Mouse (Mus musculus): ENCODE measurements around the gene Gm45062. TPM values are rescaled to one million over a fixed set of nuclear protein-coding genes. Genes with fewer than 3 reads are reported as not detected.

Gm45062 gene
- polyA plus RNA-seq, 1 experiment = not detected

DNA sequence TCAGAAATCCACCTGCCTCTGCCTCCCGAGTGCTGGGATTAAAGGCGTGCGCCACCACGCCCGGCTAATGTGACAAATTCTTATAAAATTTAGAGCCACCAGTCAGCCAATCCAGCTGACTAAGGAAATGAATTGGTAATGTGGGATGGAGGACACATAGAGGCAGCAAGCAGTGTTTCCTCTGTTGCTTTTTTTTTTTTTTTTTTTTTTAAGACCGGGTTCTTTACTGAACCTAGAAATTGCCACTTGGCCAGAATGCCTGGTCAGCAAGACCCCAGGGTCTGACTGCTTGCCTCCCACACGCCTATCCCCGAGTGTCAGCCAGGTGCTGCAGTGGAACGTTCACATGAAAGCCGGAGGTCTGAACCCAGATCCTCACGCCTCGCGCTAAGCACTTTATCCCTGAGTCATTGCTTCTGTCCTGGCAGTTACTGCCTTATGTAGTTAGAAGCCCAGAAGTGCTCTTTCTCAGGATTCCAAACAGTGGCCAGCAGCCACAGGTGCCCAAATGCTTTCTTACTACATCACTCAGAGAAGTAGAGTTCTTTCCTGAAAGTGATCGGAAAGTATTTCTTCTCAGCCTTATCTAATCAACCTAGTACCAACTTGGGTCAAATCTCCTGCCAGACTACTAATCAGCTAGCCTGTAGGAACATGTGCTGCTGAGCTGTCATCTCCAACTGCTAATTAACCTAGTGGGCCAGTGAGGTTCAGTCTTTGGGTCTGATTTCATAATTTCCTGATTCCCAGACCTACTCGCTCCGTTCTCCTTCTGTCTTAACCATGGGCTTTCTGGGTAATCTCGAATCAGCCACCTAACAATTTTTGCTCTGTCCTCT, 225.4 kb downstream of the Gm45062 start:
- WGBS = 91% methylated on average over 17 of the region's 17 CpGs

DNA sequence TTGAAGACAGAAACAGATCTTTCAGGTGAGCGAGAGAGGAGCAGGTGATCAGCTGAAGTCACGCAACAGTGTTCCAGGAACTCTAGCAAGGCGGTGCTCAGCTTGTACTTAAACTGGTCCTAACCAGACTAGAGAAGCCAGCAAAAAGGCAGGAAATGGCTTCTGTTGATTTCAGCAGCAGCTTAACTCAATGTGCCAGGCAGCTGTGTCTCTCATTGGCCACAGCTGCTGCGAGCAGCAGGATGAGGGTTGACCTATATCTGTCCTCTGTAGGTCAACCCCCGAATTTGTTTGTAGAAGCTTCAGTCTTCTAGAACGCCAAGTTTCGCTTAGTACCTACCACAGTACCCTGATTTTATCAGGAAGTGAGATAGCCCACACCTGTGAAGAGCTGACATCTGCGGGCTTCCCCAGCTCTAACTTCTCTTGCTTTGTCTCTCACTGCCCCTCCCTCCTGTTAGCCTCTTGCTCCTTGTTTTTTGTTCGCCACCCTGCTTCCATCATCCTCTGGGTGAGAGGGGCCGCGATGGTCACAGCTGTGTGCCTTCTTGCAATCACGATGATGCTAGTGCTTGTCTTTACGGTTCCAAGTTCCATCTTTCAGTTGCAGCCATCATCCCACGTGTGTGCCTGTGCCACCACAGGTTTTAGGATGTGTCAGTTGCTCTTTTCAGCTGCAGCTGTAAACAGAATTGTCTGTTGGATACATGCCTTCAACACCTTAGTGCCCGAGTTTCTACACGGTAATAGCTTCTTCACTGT, 226.3 kb downstream of the Gm45062 start:
- Histone ChIP-seq H3K27ac (ENCODE audit: insufficient read depth, low read depth, low read length) (no peak overlapping the region), H3K4me1 (ENCODE audit: control insufficient read depth, insufficient read depth, low read length) (peaks cover 3% of the 10 kb centered on the region; the same call in 1 of the 2 replicates), H3K4me3 (ENCODE audit: insufficient read depth, low read depth, low read length) (no peak overlapping the region)
- TF ChIP-seq CTCF (IDR thresholded peaks at IDR 0.05; ENCODE audit: insufficient read depth, low read depth, low read length) = no peak
- TF ChIP-seq POLR2A (IDR thresholded peaks at IDR 0.05; ENCODE audit: insufficient read depth, low read depth, low read length) = no peak
- 85% methylated on average over 16 of the region's 16 CpGs for WGBS

More for the DNA sequence above, 225.4 kb downstream of the Gm45062 start:
- TF ChIP-seq CTCF (IDR thresholded peaks at IDR 0.05; ENCODE audit: insufficient read depth, low read depth, low read length) (no peak), POLR2A (IDR thresholded peaks at IDR 0.05; ENCODE audit: insufficient read depth, low read depth, low read length) (no peak)
- Histone ChIP-seq H3K4me3 (ENCODE audit: insufficient read depth, low read depth, low read length) (no peak overlapping the region), H3K4me1 (ENCODE audit: control insufficient read depth, insufficient read depth, low read length) (peaks cover 3% of the 10 kb centered on the region; the same call in 1 of the 2 replicates), H3K27ac (ENCODE audit: insufficient read depth, low read depth, low read length) (no peak overlapping the region)

- 82% methylated on average over 17 of the region's 17 CpGs for WGBS
- H3K4me3 ChIP-seq (ENCODE audit: insufficient read depth, low read depth, low read length) = no peak overlapping the region
- peaks cover 3% of the 10 kb centered on the region; the same call in 1 of the 2 replicates for H3K4me1 ChIP-seq (ENCODE audit: control insufficient read depth, insufficient read depth, low read length)
- TF ChIP-seq POLR2A (IDR thresholded peaks at IDR 0.05; ENCODE audit: insufficient read depth, low read depth, low read length) (no peak), CTCF (IDR thresholded peaks at IDR 0.05; ENCODE audit: insufficient read depth, low read depth, low read length) (no peak)
- H3K27ac ChIP-seq (ENCODE audit: insufficient read depth, low read depth, low read length) = no peak overlapping the region
Observed at GRCm38 (mm10) chr6:8486391-8487043, 227.3 kb downstream of the Gm45062 start.

DNA sequence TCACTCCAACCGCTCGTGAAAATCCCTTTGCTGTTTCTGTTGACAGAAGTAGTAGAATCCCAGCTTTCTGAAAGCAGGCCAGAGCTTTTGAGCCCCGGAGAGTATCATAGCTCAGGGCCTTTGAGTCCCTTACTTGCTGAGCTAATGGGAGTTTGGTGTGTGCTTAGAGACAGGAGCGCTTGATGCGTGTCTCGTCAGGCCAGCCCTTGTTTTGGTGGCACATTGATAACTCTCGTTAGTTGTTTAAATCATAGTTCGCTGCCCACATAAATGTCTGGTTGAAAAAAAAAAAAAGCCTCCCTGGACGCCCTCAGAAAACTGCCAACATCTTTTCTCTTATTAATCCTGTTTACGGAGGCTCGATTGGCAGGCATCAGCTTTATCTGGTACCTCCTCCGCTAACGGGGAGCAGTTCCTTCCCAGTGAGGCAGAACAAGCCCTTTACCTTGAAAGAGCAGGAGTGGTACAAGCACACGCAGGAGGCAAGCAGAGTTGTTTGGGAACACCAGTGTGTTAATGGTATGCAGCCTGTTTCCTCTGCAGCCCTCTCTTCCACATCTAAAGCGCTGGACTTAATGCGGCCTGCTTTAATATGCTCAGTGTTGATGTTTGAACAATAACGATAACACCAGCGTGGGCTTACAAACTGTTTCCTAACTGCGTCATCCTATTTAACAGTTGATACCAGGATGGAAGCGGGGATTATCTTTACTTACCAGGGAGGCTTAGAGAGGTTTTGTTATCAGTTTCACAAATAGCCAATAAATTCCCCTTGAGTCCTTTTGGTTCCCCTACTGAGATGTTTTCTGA, 228.0 kb downstream of the Gm45062 start:
- Histone ChIP-seq H3K27ac (ENCODE audit: insufficient read depth, low read depth, low read length) (no peak overlapping the region), H3K4me1 (ENCODE audit: control insufficient read depth, insufficient read depth, low read length) (peaks cover 3% of the 10 kb centered on the region; the same call in 1 of the 2 replicates), H3K4me3 (ENCODE audit: insufficient read depth, low read depth, low read length) (no peak overlapping the region)
- TF ChIP-seq POLR2A (IDR thresholded peaks at IDR 0.05; ENCODE audit: insufficient read depth, low read depth, low read length) (no peak), CTCF (IDR thresholded peaks at IDR 0.05; ENCODE audit: insufficient read depth, low read depth, low read length) (no peak)
- 65% methylated on average over 20 of the region's 20 CpGs for WGBS

DNA sequence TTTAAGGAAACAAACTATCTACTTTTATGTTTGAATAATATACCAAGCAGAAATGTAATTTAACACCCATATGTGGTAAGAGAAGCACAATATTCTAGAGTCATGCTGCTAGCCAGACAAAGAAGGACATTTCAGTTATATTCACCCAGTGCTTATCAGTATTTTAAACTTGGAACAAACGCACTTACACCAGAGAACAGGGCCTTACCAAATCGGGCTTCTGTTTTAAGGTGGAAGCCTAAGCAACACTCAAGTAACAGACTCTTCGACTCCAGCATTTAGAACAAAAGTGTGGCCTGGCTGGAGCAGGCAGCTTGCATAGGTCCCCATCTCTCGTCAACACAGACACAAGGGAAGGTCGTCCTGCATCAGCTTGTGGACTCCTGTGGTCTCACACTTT, 229.0 kb downstream of the Gm45062 start:
- TF ChIP-seq POLR2A (IDR thresholded peaks at IDR 0.05; ENCODE audit: insufficient read depth, low read depth, low read length) (no peak), CTCF (IDR thresholded peaks at IDR 0.05; ENCODE audit: insufficient read depth, low read depth, low read length) (no peak)
- Histone ChIP-seq H3K4me3 (ENCODE audit: insufficient read depth, low read depth, low read length) (no peak overlapping the region), H3K4me1 (ENCODE audit: control insufficient read depth, insufficient read depth, low read length) (peaks cover 3% of the 10 kb centered on the region; the same call in 1 of the 2 replicates), H3K27ac (ENCODE audit: insufficient read depth, low read depth, low read length) (no peak overlapping the region)
- WGBS = 88% methylated on average over 5 of the region's 5 CpGs

DNA sequence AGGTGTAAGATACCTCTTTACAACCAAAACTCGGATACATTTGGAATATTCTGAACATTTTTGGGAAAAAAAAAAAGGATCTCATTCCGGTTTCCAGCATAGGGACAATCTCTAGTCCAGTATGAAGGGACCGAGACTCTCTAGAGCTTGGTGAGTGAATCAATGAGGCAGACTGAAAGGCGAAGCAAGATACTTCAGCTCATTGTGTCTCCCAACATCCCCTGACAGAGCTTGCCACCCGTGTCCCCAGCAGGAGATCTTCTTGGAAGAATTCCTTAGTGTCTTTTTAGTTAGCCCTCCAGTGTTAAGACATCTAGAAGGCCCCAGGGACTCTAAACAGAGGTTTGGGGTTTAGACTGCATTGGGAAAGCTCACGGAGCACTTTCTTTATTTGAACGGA, 230.0 kb downstream of the Gm45062 start:
- Histone ChIP-seq H3K4me1 (ENCODE audit: control insufficient read depth, insufficient read depth, low read length) (peaks cover 3% of the 10 kb centered on the region; the same call in 1 of the 2 replicates), H3K27ac (ENCODE audit: insufficient read depth, low read depth, low read length) (no peak overlapping the region), H3K4me3 (ENCODE audit: insufficient read depth, low read depth, low read length) (no peak overlapping the region)
- TF ChIP-seq POLR2A (IDR thresholded peaks at IDR 0.05; ENCODE audit: insufficient read depth, low read depth, low read length) (no peak), CTCF (IDR thresholded peaks at IDR 0.05; ENCODE audit: insufficient read depth, low read depth, low read length) (no peak)
- WGBS = 90% methylated on average over 7 of the region's 7 CpGs

GRCm38 (mm10) chr6:8489938-8490585, 230.8 kb downstream of the Gm45062 start:
- 96% methylated on average over 1 of the region's 1 CpGs for WGBS
- no peak overlapping the region for H3K4me3 ChIP-seq (ENCODE audit: insufficient read depth, low read depth, low read length)
- TF ChIP-seq CTCF (IDR thresholded peaks at IDR 0.05; ENCODE audit: insufficient read depth, low read depth, low read length) (no peak), POLR2A (IDR thresholded peaks at IDR 0.05; ENCODE audit: insufficient read depth, low read depth, low read length) (no peak)

DNA sequence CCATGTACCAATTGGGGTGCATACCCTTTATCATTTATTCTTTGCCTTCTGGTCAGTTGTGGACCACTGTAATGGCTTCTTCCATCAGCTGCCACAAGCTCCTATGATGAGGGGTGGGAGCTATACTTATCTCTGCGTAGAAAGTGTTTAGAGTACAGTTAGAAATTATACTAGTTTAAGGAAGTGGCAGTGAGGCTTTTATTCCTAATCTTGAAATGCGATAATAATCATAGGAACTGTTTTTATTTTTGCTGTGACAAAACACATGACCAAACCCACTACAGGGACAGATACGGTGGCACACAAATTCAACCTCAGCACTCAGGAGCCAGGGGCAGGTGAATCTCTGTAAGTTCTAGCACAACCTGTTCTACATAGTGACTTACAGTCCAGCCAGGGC, 233.0 kb downstream of the Gm45062 start:
- WGBS = 97% methylated on average over 3 of the region's 3 CpGs
- no peak for TF ChIP-seq CTCF (IDR thresholded peaks at IDR 0.05; ENCODE audit: insufficient read depth, low read depth, low read length)
- Histone ChIP-seq H3K4me3 (ENCODE audit: insufficient read depth, low read depth, low read length) (no peak overlapping the region), H3K4me1 (ENCODE audit: control insufficient read depth, insufficient read depth, low read length) (no peaks in the 10 kb centered on the region), H3K27ac (ENCODE audit: insufficient read depth, low read depth, low read length) (no peak overlapping the region)

More at GRCm38 (mm10) chr6:8489938-8490585, 230.8 kb downstream of the Gm45062 start:
- H3K4me1 ChIP-seq (ENCODE audit: control insufficient read depth, insufficient read depth, low read length) = peaks cover 3% of the 10 kb centered on the region; the same call in 1 of the 2 replicates
- H3K27ac ChIP-seq (ENCODE audit: insufficient read depth, low read depth, low read length) = no peak overlapping the region
